Mouse (Mus musculus): Measurements from ENCODE around the gene Arhgap45. TPM values are rescaled to one million over a fixed set of nuclear protein-coding genes. Genes with fewer than 3 reads are reported as not detected.
A peak's percentile ranks its signal among the peaks of the same experiment; 100 is the strongest.

The Arhgap45 gene
- polyA plus RNA-seq, 1 experiment from 2014 or later, result 1.2 TPM

- ATAC-seq, result no peak
- Histone ChIP-seq H3K4me2 (ENCODE audit: low read length) (no peak overlapping the region), H3K27ac (ENCODE audit: low read length) (no peak overlapping the region), H3K4me3 (ENCODE audit: low read depth, low read length) (no peak overlapping the region), H3K27me3 (ENCODE audit: control insufficient read depth, insufficient read depth, low read depth, low read length) (no peaks in the 10 kb centered on the region), H3K9ac (ENCODE audit: low read depth, low read length) (no peak overlapping the region), H3K9me3 (replicated peaks; ENCODE audit: control insufficient read depth, low read length, poor library complexity, severe bottlenecking) (no peaks in the 10 kb centered on the region), H3K4me1 (ENCODE audit: control insufficient read depth, insufficient read depth, low read length) (no peaks in the 10 kb centered on the region), H3K36me3 (ENCODE audit: control insufficient read depth, insufficient read depth, low read length) (peaks cover 22% of the 10 kb centered on the region)
- WGBS, result 76% methylated on average over 23 of the region's 23 CpGs
Observed at GRCm38 (mm10) chr10:80063877-80064650, 47.6 kb downstream of the Arhgap45 start.

DNA sequence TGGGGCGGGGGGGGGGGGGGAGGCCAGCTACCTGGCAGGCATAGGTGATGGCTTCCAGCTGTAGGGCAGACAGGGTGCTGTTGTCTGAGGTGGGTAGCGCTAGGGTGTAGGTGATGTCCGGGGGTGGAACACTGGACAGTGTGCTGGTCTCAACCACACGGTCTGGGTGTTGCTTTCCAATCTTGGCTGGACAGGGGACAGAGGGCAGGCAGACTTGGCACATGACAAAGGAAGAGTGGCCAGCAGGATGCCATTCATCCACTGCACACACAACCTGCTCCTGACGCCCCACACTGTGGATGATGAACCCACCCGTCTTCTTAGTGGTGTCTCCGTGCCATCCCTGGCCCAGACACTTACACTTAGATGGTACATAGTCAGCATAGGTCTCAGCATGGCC lies 52.8 kb downstream of the Arhgap45 start:
- 84% methylated on average over 6 of the region's 7 CpGs for whole genome bisulfite sequencing
- ATAC-seq, result no peak

GRCm38 (mm10) chr10:80069948-80070450 lies 53.5 kb downstream of the Arhgap45 start:
- Histone ChIP-seq H3K9ac (ENCODE audit: low read depth, low read length) (no peak overlapping the region), H3K36me3 (ENCODE audit: control insufficient read depth, insufficient read depth, low read length) (0 out of 2 replicates have a peak, but pooled peaks cover 3% of the 10 kb centered on the region), H3K4me2 (ENCODE audit: low read length) (no peak overlapping the region), H3K9me3 (replicated peaks; ENCODE audit: control insufficient read depth, low read length, poor library complexity, severe bottlenecking) (no peaks in the 10 kb centered on the region), H3K27ac (ENCODE audit: low read length) (no peak overlapping the region), H3K4me3 (ENCODE audit: low read depth, low read length) (no peak overlapping the region), H3K4me1 (ENCODE audit: control insufficient read depth, insufficient read depth, low read length) (peaks cover 4% of the 10 kb centered on the region; the same call in 1 of the 2 replicates), H3K27me3 (ENCODE audit: control insufficient read depth, insufficient read depth, low read depth, low read length) (no peaks in the 10 kb centered on the region)
- no peak for ATAC-seq
- 91% methylated on average over 4 of the region's 4 CpGs for whole genome bisulfite sequencing

More for the DNA sequence above, 52.8 kb downstream of the Arhgap45 start:
- Histone ChIP-seq H3K4me3 (ENCODE audit: low read depth, low read length) (no peak overlapping the region), H3K27ac (ENCODE audit: low read length) (no peak overlapping the region), H3K27me3 (ENCODE audit: control insufficient read depth, insufficient read depth, low read depth, low read length) (no peaks in the 10 kb centered on the region), H3K4me2 (ENCODE audit: low read length) (no peak overlapping the region), H3K36me3 (ENCODE audit: control insufficient read depth, insufficient read depth, low read length) (0 out of 2 replicates have a peak, but pooled peaks cover 3% of the 10 kb centered on the region), H3K9me3 (replicated peaks; ENCODE audit: control insufficient read depth, low read length, poor library complexity, severe bottlenecking) (no peaks in the 10 kb centered on the region), H3K9ac (ENCODE audit: low read depth, low read length) (no peak overlapping the region), H3K4me1 (ENCODE audit: control insufficient read depth, insufficient read depth, low read length) (peaks cover 4% of the 10 kb centered on the region; the same call in 1 of the 2 replicates)

DNA sequence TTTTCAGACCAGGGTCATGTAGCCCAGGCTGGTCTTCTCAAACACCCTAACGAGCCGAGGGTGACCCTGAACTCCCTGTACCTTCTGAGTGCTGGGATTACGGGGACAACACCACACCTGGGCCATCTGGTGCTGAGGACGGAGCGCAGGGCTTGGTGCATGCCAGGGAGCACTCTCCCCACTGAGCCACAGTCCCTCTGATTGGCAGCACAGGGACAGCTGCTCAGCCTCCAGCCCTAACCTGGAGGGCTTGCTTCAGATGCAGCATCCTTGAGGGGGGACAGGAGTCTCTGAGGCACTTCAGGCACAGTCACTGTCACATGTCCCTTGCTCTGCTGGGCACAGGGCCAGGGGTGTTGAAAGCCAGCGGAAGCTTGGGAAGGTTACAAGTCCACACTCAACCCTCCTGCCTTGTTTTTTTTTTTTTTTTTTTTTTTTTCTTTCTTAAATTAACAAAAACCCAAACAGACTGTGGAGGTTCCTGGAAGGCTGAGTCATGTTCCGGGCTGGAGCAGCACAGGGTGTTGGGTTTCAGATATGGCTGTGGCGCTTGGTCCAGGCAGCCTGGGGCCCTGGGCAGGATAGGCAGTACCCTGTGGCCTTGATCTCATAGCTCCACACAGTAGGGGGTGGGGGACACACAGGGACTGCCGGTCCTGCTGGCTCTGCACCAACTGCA lies 54.5 kb downstream of the Arhgap45 start:
- Histone ChIP-seq H3K9me3 (replicated peaks; ENCODE audit: control insufficient read depth, low read length, poor library complexity, severe bottlenecking) (no peaks in the 10 kb centered on the region), H3K36me3 (ENCODE audit: control insufficient read depth, insufficient read depth, low read length) (no peaks in the 10 kb centered on the region), H3K4me3 (ENCODE audit: low read depth, low read length) (no peak overlapping the region), H3K27ac (ENCODE audit: low read length) (no peak overlapping the region), H3K9ac (ENCODE audit: low read depth, low read length) (no peak overlapping the region), H3K4me2 (ENCODE audit: low read length) (no peak overlapping the region), H3K4me1 (ENCODE audit: control insufficient read depth, insufficient read depth, low read length) (peaks cover 4% of the 10 kb centered on the region; the same call in 1 of the 2 replicates), H3K27me3 (ENCODE audit: control insufficient read depth, insufficient read depth, low read depth, low read length) (no peaks in the 10 kb centered on the region)
- WGBS, result 68% methylated on average over 9 of the region's 9 CpGs
- ATAC-seq, result 0 out of 2 replicates have a peak, but pooled peaks have one; percentile 33

DNA sequence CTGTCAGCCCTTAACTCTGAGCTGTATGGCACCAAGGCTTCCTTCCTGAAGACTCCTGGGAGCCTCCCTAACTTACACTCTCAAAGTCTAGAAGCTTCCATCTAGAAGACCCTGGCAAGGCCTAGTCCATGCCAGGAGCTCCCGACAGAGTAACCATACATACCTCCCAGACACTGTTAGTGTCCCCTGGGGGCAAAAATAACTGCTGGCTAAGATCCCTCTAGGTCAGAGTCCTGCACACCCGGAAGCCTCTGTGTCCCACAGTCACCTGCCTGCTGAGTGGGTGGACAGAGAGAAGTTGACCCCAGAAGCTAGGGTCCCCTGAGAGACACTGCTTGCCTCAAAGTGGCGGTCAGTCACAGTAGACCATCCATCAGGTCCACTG lies 55.1 kb downstream of the Arhgap45 start:
- H3K36me3 ChIP-seq (ENCODE audit: control insufficient read depth, insufficient read depth, low read length), result no peaks in the 10 kb centered on the region
- H3K4me2 ChIP-seq (ENCODE audit: low read length), result no peak overlapping the region
- no peaks in the 10 kb centered on the region for H3K9me3 ChIP-seq (replicated peaks; ENCODE audit: control insufficient read depth, low read length, poor library complexity, severe bottlenecking)
- H3K27me3 ChIP-seq (ENCODE audit: control insufficient read depth, insufficient read depth, low read depth, low read length), result no peaks in the 10 kb centered on the region
- peaks cover 4% of the 10 kb centered on the region; the same call in 1 of the 2 replicates for H3K4me1 ChIP-seq (ENCODE audit: control insufficient read depth, insufficient read depth, low read length)
- no peak for ATAC-seq
- H3K9ac ChIP-seq (ENCODE audit: low read depth, low read length), result no peak overlapping the region
- WGBS, result 82% methylated on average over 3 of the region's 3 CpGs
- no peak overlapping the region for H3K4me3 ChIP-seq (ENCODE audit: low read depth, low read length)
- H3K27ac ChIP-seq (ENCODE audit: low read length), result no peak overlapping the region

DNA sequence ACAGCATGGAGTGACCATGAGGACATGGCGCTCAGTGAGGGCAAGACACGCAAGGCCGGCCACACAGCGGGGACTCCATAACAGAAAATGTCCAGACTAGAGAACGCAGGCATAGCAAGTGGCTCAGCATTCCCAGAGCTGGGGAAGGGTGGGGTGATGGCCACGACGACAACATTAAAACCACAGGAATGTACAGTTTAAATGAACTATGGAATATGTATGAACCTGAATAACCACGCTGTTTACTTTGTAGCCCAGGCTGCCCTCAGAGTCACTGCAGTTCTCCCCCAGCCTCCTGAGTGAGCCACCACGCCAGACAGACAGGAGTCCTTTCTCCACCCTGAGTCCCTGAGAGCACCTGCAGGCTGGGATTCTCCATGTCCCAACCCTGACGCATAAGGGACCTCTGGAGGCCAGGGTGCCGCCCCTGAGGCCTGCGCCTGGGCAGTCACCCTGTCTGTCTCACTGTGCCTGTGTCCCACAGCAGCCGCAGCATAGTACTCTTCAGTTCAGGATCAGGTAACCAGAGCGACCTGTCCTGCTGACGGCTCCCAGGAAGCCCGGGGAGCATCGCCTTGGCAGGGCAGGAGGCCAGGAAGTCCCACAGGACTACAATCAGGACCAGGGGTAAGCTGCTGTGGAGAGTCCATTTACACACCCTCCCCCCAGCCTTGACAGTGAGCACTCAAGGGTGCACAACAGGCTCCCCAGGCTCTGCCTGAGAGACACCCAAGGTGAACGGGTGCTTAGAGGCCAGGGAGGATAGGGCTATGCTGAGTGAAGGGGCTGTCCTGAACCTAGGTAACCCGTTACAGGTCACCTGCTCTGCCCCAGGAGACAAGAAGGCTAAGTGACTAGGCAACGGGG lies 56.4 kb downstream of the Arhgap45 start:
- Histone ChIP-seq H3K27me3 (ENCODE audit: control insufficient read depth, insufficient read depth, low read depth, low read length) (no peaks in the 10 kb centered on the region), H3K4me2 (ENCODE audit: low read length) (no peak overlapping the region), H3K27ac (ENCODE audit: low read length) (no peak overlapping the region), H3K4me3 (ENCODE audit: low read depth, low read length) (no peak overlapping the region), H3K36me3 (ENCODE audit: control insufficient read depth, insufficient read depth, low read length) (no peaks in the 10 kb centered on the region), H3K9ac (ENCODE audit: low read depth, low read length) (no peak overlapping the region), H3K9me3 (replicated peaks; ENCODE audit: control insufficient read depth, low read length, poor library complexity, severe bottlenecking) (no peaks in the 10 kb centered on the region), H3K4me1 (ENCODE audit: control insufficient read depth, insufficient read depth, low read length) (peaks cover 4% of the 10 kb centered on the region; the same call in 1 of the 2 replicates)
- 81% methylated on average over 20 of the region's 20 CpGs for WGBS
- ATAC-seq, result no peak

DNA sequence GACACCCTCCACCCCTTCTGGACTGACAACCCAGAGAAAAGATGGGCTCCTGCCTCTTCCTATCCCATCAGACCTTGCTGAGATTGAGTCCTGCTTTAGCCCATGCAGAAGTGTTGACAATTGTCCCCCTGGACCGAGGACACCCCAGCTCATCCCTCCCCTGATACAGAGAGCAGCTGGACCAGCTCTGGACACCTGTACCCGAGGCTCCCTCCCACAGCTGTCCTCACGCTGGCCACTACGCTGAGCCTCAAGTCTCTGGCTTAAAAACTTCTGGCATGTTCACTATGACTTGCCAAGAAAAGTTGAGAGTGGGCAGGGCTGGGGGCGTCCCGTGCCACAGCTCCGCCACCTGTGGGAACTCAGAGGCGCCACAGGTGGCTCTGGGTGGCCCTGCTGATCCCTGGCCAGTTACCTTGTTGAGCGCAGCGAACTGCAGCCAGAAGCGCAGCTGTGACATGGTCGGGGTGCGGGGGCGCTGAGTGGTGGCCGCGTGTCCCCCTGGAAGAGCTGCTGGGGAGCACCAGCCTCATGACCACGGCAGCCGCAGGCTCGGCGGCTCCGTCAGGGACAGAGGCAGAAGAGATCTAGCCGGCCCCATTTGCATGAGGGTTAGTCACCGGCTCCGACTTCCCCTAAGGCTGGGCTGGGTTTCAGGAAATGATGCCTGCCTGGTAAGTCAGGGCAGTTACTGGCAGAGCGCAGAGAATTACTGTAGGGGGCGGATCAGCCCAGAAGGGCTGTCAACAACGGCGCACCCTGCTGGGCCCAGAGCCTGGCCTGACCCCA lies 58.6 kb downstream of the Arhgap45 start:
- Histone ChIP-seq H3K4me2 (ENCODE audit: low read length) (0 out of 2 replicates have a peak overlapping the region, but pooled peaks have one; percentile 17), H3K36me3 (ENCODE audit: control insufficient read depth, insufficient read depth, low read length) (peaks cover under 1% of the 10 kb centered on the region; the same call in 1 of the 2 replicates), H3K27me3 (ENCODE audit: control insufficient read depth, insufficient read depth, low read depth, low read length) (no peaks in the 10 kb centered on the region), H3K4me1 (ENCODE audit: control insufficient read depth, insufficient read depth, low read length) (peaks cover 4% of the 10 kb centered on the region; the same call in 1 of the 2 replicates), H3K27ac (ENCODE audit: low read length) (no peak overlapping the region), H3K4me3 (ENCODE audit: low read depth, low read length) (no peak overlapping the region), H3K9ac (ENCODE audit: low read depth, low read length) (peak overlapping the region; percentile 21), H3K9me3 (replicated peaks; ENCODE audit: control insufficient read depth, low read length, poor library complexity, severe bottlenecking) (no peaks in the 10 kb centered on the region)
- WGBS, result 23% methylated on average over 28 of the region's 28 CpGs
- no peak for ATAC-seq

- H3K9ac ChIP-seq (ENCODE audit: low read depth, low read length), result no peak overlapping the region
- no peak for ATAC-seq
- H3K36me3 ChIP-seq (ENCODE audit: control insufficient read depth, insufficient read depth, low read length), result peaks cover 8% of the 10 kb centered on the region; the same call in 1 of the 2 replicates
- H3K4me2 ChIP-seq (ENCODE audit: low read length), result no peak overlapping the region
- peaks cover 4% of the 10 kb centered on the region; the same call in 1 of the 2 replicates for H3K4me1 ChIP-seq (ENCODE audit: control insufficient read depth, insufficient read depth, low read length)
- H3K9me3 ChIP-seq (replicated peaks; ENCODE audit: control insufficient read depth, low read length, poor library complexity, severe bottlenecking), result no peaks in the 10 kb centered on the region
- H3K27ac ChIP-seq (ENCODE audit: low read length), result no peak overlapping the region
- no peak overlapping the region for H3K4me3 ChIP-seq (ENCODE audit: low read depth, low read length)
- 54% methylated on average over 1 of the region's 1 CpGs for WGBS
- no peaks in the 10 kb centered on the region for H3K27me3 ChIP-seq (ENCODE audit: control insufficient read depth, insufficient read depth, low read depth, low read length)
Observed at GRCm38 (mm10) chr10:80075924-80076323, 59.5 kb downstream of the Arhgap45 start.

All from midbrain, embryonic 16.5 days (tissue).